Mouse (Mus musculus) kidney, postnatal 36 days (tissue): Measurements from ENCODE around the gene Sec1.

Experiments used
- DNase-seq, 2 experiments: peaks; one replicate each; pipeline ENCODE4 v3.0.0; 2021 to 2022; ENCODE audit warnings: mixed read lengths in 2 of 2

Gene Sec1

GRCm38 (mm10) chr7:45693921-45694591, at the start of gene Sec1:
TSS of gene Sec1 (minus strand) at chr7:45694402.
- DNase-seq: no peak

- peak in 1 of 2 experiments; percentile 37 for DNase-seq
Observed at GRCm38 (mm10) chr7:45742338-45742737, 48.1 kb upstream of the Sec1 start.

GRCm38 (mm10) chr7:45741777-45742176, 47.6 kb upstream of the Sec1 start:
- DNase-seq: no peak

GRCm38 (mm10) chr7:45741308-45741707, 47.1 kb upstream of the Sec1 start:
- DNase-seq: no peak

GRCm38 (mm10) chr7:45739820-45740219, 45.6 kb upstream of the Sec1 start:
- no peak for DNase-seq

GRCm38 (mm10) chr7:45739162-45739763, 45.1 kb upstream of the Sec1 start:
- DNase-seq: peak; percentile 89 to 94

GRCm38 (mm10) chr7:45733477-45733876, 39.3 kb upstream of the Sec1 start:
- DNase-seq: no peak

- DNase-seq: peak; percentile 49 to 77
Observed at GRCm38 (mm10) chr7:45730727-45731431, 36.7 kb upstream of the Sec1 start.

GRCm38 (mm10) chr7:45727625-45728024, 33.4 kb upstream of the Sec1 start:
- no peak for DNase-seq

GRCm38 (mm10) chr7:45726419-45726818, 32.2 kb upstream of the Sec1 start:
- DNase-seq: no peak

GRCm38 (mm10) chr7:45725713-45726112, 31.5 kb upstream of the Sec1 start, which contains the start of gene Spaca4:
TSS of gene Spaca4 (minus strand) at chr7:45725813.
- no peak for DNase-seq

GRCm38 (mm10) chr7:45725151-45725550, 30.9 kb upstream of the Sec1 start:
- DNase-seq: no peak

- DNase-seq: no peak
Observed at GRCm38 (mm10) chr7:45723781-45724180, 29.6 kb upstream of the Sec1 start.

GRCm38 (mm10) chr7:45723301-45723700, 29.1 kb upstream of the Sec1 start:
- no peak for DNase-seq

- DNase-seq: no peak
Observed at GRCm38 (mm10) chr7:45722348-45722713, 28.1 kb upstream of the Sec1 start.

- no peak for DNase-seq
Observed at GRCm38 (mm10) chr7:45721642-45722347, 27.6 kb upstream of the Sec1 start.

- DNase-seq: no peak
Observed at GRCm38 (mm10) chr7:45721234-45721571, 27.0 kb upstream of the Sec1 start.

- peak in 1 of 2 experiments; percentile 17 for DNase-seq
Observed at GRCm38 (mm10) chr7:45720413-45721233, 26.4 kb upstream of the Sec1 start, which contains the start of gene Fam83e. TSS of gene Fam83e (plus strand) at chr7:45721212.

GRCm38 (mm10) chr7:45719738-45720412, 25.7 kb upstream of the Sec1 start:
- DNase-seq: no peak

GRCm38 (mm10) chr7:45719180-45719579, 25.0 kb upstream of the Sec1 start:
- no peak for DNase-seq

- DNase-seq: no peak
Observed at GRCm38 (mm10) chr7:45718331-45718730, 24.1 kb upstream of the Sec1 start.

- DNase-seq: peak; percentile 99
Observed at GRCm38 (mm10) chr7:45717918-45718297, 23.7 kb upstream of the Sec1 start, which contains the start of gene Sphk2. TSS of gene Sphk2 (minus strand) at chr7:45718002.
